Mouse (Mus musculus) embryonic fibroblast, embryonic 13.5 days (primary cell): ENCODE measurements around the gene G6pc2.

ENCODE experiments used
- CTCF ChIP-seq: IDR thresholded peaks from 2 replicates; pipeline ENCODE4 v1.5.1; 2011; ENCODE audit warnings: mild to moderate bottlenecking, control low read depth, low read length, moderate library complexity, borderline replicate concordance; ENCODE audit not compliant: insufficient read depth
- POLR2A ChIP-seq: IDR thresholded peaks from 2 replicates; pipeline ENCODE4 v1.6.1; 2011; ENCODE audit warnings: low read depth, mild to moderate bottlenecking, control low read depth, low read length, moderate library complexity

DNA sequence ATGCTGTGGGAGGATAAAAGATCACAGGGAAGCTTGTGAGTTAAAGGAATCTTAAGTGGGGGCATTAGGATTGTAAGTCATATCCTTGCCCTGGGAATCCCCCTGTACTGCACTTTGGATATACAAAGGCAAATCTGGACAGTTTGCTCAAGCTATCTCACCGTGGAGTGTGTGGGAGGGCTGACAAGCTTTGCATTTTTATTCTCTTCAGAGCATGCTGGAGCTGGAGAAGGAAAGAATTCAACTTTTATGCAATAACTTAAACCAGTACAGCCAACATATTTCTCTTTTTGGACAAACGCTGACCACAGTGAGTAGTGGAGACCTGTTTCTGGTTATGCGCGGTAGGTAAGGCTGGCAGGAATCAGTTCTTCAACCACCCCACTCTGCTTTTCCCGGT lies 35.6 kb upstream of the G6pc2 start:
- no peak for TF ChIP-seq CTCF
- no peak for TF ChIP-seq POLR2A
